Mouse (Mus musculus) testis, postnatal 10 days (tissue): ENCODE results near the gene Exph5.

Experiments
- DNase-seq: peaks from one replicate; pipeline ENCODE4 v3.0.0; 2021; ENCODE audit warnings: low spot score

Gene Exph5

GRCm38 (mm10) chr9:53320894-53321650 lies 19.6 kb downstream of the Exph5 start:
- DNase-seq: no peak

DNA sequence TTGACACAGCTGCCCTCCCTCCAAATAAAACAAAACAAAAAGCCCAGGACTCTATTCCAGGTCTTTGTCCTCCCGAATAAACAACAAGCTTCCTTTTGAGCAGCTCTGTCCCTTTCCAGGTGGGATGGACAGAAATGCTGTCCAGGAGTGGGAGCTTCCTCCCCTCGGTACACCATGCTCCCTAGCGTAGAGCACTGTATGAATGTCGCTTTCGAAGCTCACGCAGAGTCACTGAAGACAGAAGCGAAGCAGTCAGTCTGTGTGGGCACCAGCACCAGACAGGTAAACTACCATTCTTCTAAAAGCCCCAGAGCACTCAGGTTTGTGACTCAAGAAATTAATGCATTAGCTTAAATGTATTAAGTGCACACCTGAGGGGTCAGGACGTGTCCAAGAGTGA lies 20.2 kb downstream of the Exph5 start:
- DNase-seq: no peak

GRCm38 (mm10) chr9:53323419-53324251 lies 22.2 kb downstream of the Exph5 start:
- no peak for DNase-seq

DNA sequence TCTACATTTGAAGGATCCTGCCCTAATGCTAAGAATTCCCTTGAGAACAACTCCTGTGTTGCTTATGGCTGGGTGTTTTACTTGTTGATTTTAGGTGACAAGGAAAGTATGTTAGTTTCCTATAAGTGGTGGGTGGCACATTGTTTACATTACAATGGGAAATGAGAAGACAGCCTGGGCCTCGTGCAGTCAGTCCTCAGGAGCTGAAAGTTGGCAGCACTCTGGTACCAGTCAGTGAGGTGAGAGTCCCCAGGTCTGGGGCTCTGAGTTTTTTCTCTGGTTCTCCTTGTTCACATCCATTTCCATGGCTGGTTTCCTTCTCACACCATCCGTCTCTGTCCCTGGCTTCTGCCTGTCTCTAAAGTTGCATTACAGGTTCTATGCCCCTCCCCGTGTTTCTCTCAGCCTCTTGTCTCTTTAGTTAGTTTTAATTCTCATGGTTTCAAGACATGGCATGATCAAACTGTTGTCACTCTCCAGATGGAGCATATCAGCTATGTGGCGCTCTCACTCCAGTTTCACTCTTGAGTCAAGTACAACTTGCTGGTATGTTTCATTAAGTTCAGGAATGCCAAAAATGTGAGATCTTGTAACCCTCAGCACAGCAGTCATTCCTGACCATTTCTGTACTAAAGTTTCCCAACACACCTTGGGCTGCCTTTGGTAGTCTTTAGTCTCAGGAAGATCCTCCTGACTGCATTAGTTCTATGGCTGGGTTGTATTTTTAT lies 24.1 kb downstream of the Exph5 start:
- DNase-seq: no peak

DNA sequence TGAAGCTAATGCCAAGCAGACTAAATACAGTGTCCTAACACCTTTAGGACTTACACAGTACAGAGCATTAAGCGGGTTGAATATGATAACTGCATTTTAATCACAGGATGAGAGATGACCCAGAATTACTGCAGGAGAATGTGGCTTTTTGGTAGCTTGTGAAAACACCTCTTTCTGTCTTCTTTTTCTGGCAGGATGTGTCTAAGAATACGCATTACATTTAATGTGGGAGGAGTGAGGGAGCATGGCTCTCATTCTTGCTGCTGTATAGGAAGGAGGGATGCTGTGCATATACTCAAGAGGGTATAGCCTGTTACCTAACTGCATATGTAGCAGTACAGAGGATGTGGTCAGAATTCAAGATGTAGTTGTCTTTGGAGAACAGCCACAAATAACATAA lies 26.7 kb downstream of the Exph5 start:
- DNase-seq: no peak

- no peak for DNase-seq
These were observed 28.1 kb downstream of the Exph5 start for GRCm38 (mm10) chr9:53329301-53330206.

- DNase-seq: no peak
These were observed 28.8 kb downstream of the Exph5 start for GRCm38 (mm10) chr9:53330247-53330646.

DNA sequence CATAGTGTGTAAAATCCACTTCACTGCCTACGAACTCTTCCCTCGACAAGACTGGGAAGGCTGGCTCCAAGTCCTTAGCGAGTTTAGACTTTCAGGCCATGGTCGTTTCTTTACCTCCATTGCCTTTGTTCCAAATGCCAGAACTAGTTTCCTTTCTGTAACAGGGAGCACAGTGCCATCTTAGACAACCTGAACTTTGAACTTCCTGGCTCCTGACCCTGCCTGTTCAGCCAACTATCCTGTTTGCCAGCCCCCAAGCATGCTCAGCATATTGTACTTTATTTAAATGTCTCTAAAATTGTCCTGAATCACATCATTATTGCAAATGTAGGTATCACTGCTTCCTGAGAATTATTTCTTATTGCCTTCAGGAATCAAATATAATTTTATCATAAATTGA lies 32.0 kb downstream of the Exph5 start:
- DNase-seq: no peak

DNA sequence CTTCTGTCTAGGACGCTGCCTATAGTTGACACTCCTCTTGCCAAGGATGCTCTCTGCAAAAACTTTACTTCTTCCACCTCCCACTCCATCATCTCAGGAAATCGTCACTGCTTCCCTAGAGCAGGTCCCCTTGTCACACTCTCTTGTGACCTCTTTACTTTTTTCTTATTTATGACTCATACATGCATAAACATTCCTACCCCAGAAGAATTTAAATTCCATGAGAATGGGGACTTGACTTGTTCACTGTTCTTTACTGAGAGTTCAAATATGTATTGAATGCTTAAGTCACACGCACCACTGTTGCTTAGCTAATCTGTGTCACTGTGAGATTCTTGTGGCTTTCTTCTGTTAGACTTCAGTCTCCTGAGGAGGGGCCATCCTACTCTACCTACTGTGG lies 33.7 kb downstream of the Exph5 start:
- DNase-seq: no peak

DNA sequence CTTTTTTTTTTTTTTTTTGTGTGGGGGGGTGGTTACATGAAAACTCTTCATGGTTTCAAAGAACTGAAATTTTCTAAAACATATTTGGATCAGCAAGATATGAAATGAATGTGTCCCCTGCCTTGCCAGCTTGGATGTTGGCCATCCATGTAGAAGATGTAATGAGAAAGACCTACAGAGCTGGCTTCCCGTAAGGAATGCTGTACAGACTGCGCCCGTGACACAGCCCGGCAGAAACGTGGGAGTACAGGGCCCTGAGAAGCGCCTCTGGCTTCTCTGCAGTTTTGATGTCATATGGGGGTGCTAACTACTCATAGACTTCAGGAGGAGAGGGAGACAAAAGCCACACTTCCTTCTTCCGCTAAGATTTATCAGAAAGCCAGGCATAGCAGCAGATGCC lies 38.1 kb downstream of the Exph5 start:
- no peak for DNase-seq

GRCm38 (mm10) chr9:53340328-53340916 lies 39.0 kb downstream of the Exph5 start:
- DNase-seq: no peak

DNA sequence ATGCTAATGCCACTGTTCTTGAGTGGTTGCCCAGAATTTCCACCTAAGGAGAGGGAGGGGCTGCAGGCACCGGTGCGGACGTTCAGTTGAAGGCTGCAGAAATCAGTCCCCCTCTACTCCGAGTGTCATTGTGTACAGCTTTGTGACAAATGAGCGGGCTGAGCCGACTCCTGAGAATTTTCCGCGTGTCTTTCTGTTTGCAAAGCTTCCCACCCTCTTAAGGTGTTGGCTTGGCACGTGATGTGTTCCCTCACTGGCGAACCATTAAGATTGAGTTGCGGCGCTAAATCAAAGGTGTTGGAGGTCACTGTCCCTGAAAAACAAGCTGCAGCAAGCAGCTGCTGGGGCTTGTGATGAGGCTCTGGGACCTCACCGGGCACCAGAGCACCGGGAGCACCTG lies 39.5 kb downstream of the Exph5 start:
- no peak for DNase-seq

GRCm38 (mm10) chr9:53341981-53342380 lies 40.5 kb downstream of the Exph5 start:
- no peak for DNase-seq

DNA sequence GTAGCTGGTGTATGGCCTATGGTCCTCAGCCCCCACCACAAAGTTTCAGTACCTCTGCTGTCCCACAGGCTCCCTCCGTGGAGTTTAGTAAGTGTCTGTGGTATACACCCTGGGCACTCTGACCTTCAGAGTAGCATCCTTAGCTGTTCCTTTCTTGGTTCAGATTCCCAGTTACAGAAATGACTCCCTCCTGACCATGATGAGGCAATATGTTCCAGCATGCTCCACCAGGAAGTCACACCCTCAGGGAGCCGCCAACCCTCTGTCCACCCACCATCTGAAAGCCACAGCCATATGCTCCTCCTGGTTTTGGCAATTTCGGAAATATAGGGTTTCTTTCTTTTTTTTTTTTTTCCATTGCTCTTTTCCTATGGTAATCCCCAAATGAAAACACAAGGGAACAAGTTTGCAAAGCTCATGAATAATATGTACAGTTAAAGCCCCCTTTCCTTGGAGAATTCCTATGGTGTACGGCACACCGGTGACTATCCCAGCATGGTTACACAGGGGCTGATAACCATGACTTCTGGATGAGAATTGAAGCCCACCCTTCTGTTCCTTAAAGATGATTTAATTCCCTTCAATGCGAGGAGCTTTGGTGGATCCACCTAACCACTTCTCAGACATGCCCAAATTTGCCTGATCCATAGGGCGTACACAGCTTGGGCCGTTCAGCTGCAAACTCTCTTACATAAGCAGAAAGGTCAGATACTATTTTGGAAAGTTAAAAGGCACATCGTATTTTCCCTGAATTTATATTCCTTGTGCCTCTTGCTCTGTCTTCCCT lies 43.4 kb downstream of the Exph5 start:
- no peak for DNase-seq

- no peak for DNase-seq
These were observed 44.3 kb downstream of the Exph5 start for GRCm38 (mm10) chr9:53345728-53346127.

DNA sequence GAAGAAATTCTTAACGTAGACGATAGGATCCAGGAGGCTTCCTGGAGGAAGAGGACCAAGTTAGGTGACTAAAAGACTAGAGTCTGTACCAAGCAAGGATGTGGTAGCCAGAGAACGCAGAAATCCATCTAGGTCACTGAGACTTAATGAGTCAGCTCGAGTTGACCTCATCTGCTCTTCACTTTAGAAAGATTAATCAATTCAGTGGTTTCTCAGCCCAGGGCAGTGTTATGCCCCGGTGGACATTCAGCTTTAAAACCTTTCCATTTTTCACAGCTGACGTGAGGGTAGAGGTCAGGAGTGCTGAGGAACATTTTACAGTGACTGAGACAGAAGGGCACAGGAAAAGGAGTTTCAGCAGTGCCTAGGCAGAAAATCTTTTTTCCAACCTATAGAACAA lies 44.9 kb downstream of the Exph5 start:
- DNase-seq: no peak

DNA sequence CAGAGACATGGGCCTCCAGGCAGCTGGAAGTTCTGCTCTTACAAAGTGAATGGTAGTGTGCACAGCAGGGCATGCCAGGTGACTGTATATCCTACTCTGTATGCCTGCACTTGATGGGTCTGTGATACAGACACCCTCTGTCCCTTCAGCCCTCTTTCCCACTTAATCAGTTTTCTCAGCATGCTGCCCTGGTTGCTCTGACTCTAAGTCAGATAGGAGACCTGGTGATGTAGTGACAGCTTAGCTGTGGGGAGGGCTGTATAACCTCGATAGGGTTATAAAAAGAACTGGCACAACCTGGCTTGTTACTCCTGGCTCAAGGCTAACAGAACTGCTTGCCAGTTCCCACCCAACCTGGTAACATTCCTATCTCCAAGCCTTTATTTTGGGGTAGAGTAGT lies 47.7 kb downstream of the Exph5 start:
- no peak for DNase-seq

DNA sequence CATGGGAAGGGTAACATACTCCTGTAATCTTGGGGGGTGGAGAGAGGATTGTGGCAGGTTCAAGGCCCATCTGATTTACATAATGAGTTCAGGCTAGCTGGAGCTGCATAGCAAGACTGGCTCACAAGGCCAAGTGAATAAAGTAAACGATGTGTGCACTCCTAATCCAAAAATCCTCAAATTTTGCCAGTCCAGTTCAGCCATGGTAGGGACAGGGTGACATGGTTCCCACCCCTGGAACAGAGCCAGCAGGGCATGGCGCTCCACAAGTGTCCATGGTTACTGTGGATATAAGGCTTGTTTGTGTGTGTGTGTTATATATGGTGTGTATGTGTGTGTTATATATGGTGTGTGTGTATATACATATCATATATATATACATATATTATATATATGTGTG lies 48.9 kb downstream of the Exph5 start:
- DNase-seq: no peak

DNA sequence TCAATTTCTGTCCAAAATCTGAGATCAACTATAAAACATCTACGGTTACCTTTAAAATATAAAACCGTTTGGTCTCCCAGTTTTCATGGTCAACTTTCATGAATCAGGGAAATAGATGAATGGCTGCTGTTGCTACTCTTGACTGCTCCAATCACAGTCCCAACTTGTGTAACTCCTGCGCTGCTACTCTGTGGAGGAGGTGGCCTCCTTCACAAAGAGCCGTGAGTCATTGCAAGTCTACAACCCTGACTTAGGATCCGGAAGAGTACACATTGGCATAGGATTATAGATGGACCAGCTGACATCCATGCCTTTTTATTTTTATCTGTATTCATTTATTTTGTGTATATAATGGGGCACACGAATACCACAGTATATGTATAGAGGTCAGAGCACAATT lies 50.4 kb downstream of the Exph5 start:
- no peak for DNase-seq

GRCm38 (mm10) chr9:53353161-53353560 lies 51.7 kb downstream of the Exph5 start:
- no peak for DNase-seq
